Mouse (Mus musculus) natural killer cell, adult 2 months (primary cell): ENCODE data around the gene Dclk2.

Experiments
- DNase-seq, 2 experiments: peaks; one replicate each; pipeline ENCODE4 v3.0.0; 2022; ENCODE audit warnings: low spot score in 2 of 2

Dclk2 gene

GRCm38 (mm10) chr3:86797871-86798460 lies 122.7 kb downstream of the Dclk2 start:
- no peak for DNase-seq

- no peak for DNase-seq
Measured at GRCm38 (mm10) chr3:86796716-86797115, 123.9 kb downstream of the Dclk2 start.

DNA sequence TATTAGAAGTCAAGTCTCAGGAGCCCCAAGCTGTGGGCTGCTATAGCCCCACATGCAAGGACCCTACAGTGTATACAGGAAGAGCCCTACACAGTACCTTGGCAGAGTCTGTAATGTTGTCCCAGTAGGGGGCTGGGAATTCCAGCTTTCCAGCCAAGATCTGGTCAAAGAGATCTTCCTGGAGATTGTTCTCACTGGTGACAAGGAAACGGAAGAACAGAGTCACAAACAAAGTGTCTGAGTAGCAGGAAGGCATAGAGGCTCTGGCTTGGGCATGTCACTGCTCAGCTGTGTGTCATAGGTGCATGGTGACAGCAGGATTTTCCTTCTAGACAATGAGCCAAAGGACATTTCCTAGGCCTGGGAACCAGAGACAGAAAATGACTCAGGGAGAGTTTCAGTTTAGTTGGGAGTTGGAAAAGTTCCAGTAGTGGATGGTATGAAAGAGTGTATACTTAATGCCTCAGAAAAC lies 126.9 kb downstream of the Dclk2 start:
- DNase-seq, result no peak

DNA sequence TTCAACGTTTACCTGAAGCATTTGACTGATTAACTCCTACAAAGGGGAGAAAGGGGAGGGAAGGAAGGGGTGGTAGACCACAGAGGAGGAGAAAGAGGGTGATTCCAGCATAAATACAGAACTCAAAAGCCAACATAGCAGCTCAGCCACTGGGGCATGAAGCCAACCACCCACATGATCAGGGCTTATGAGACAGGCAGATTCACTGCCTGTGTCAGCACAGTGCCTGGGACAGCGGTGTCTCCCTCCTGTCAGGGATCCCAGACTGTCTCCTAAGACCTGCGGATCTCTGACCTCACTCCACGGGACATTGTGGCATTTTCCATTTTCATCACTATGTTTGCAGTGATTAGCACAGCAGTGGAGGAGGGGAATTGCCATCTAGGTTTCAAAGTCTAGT lies 127.4 kb downstream of the Dclk2 start:
- no peak for DNase-seq

- no peak for DNase-seq
Measured at GRCm38 (mm10) chr3:86789752-86790151, 130.9 kb downstream of the Dclk2 start.

DNA sequence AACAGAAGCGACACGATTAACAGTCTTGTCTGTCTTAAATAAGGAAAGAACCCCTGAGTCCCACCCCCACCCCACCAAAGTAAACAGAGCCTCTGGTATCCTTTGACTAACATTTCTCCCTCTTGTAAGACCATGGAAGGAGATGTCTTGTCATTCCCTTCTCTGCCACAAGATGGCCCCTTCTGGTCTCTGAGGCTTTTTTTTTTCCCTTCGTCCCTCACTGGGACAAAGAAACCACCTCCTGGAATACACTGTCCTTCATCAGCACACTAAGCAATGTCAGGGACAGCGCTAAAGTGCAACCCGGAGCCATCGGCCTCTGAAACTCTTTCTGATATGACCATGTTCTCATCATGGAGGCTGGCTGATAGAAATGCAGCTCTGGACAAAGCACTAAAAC lies 131.9 kb downstream of the Dclk2 start:
- DNase-seq, result peak in 1 of 2 experiments; percentile 31

DNA sequence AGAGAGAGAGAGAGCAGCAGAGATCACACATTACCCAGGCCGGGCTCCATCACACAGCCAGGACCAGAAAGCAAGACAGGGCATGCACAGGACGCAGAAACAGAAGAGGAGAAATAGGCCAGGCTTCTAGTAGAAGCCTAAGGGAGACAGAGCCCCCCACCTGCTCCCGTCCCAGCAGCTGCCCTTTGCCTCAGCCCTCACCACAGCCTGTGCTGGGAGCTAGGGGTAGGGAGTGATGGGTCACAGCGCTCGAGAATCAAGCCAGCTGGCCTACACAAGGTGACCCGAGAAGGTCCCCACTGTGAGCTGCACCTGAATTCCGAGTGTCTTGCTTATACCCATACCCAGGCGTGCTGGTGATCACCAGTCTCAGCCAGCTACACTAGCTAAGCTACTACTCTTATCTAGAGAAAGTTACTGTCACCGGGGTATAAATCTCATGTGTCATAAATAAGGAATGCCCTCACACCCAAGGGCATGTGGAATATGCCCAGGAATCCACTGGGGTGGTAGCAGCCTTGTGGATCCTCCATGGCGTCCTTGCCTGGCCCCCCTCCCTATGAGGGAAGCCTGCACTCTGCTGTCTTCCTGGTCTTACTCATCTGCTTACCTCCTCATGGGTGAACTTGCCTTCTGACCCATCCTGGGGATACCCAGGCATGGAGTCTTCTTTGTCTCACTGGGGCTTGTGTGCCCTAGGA lies 133.1 kb downstream of the Dclk2 start:
- DNase-seq, result no peak

DNA sequence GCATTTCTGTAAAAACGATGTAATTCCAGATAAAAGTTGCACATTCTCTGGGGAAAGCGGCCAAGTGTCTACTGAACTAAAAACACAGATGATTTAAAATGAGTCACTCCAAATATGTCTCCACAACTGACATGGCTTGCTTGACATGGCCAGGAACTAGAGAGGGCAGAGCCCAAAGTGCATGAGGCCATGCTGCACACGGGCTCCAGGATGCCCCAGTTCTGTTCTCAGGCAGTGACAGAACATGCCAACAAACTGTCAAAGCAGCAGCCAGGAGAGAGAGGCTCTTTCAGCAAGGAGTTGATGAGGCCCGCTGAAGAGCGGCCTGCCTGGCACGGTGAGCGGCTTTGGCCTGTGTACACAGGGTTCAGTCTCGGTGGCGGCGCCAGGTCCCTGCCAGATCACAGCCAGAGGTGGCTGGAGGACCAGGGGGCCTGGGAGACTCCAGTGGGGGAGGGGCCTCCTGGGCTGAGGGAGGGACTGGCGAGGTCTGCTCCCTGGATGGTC lies 133.8 kb downstream of the Dclk2 start:
- DNase-seq, result no peak

DNA sequence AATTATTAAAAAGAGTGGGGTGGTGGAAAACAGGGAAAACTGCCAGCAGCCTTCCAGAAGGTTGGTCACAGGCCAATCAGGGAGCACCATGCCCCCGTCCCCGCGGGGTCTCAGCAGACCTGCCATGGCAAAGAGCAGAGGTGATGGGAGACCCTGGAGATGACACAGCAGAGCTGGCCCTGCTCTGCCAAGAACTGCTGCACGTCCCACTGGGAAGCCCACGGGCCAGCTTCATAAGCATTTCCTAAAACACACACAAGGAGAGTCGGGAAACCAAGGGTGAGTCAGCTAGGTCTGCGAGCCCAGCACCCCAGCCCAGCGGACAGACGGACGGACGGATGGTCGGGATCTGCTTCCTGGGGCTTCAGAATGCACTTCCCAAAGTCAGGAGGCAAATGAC lies 134.4 kb downstream of the Dclk2 start:
- DNase-seq, result no peak

DNA sequence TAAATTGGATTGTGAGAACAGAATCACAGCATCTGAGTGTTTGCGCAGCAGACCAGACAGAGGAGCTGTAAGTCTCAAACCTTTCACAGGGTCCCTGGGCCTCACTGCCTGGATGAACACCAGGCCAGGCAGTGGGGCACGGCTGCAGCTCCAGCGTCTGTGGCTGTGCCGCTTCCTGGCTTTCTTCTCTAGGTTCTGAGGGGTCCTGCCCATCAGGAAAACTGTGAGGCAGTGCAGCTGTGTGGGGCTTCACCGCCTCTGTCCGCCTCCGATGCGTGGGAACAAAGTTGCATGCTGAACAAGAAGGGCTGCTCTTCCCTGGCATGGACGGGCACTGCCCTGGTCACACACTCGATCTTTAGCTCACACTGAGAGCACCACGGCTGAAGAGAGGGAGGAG lies 135.7 kb downstream of the Dclk2 start:
- DNase-seq, result no peak

- DNase-seq, result no peak
Measured at GRCm38 (mm10) chr3:86784051-86784450, 136.6 kb downstream of the Dclk2 start.

- no peak for DNase-seq
Measured at GRCm38 (mm10) chr3:86779704-86780103, 140.9 kb downstream of the Dclk2 start.

DNA sequence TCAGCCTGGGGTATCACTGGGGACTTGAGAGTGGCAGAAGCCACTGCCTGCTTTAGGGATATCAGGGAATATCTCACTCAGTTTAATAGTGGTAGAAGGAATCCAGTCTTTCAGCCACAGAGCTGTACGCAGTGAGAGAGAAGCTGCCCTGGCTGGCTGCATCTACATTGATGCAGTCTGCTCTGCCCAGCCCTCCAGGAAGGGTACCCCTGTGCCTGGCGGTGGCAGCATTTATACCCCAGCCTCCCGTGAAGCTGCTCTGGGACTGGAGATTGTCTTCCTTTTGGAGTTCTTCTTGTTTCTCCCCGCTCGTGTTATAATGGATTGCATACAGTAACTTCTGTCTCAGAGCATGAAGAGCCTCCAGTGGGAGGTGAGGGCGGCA lies 145.2 kb downstream of the Dclk2 start:
- no peak for DNase-seq

DNA sequence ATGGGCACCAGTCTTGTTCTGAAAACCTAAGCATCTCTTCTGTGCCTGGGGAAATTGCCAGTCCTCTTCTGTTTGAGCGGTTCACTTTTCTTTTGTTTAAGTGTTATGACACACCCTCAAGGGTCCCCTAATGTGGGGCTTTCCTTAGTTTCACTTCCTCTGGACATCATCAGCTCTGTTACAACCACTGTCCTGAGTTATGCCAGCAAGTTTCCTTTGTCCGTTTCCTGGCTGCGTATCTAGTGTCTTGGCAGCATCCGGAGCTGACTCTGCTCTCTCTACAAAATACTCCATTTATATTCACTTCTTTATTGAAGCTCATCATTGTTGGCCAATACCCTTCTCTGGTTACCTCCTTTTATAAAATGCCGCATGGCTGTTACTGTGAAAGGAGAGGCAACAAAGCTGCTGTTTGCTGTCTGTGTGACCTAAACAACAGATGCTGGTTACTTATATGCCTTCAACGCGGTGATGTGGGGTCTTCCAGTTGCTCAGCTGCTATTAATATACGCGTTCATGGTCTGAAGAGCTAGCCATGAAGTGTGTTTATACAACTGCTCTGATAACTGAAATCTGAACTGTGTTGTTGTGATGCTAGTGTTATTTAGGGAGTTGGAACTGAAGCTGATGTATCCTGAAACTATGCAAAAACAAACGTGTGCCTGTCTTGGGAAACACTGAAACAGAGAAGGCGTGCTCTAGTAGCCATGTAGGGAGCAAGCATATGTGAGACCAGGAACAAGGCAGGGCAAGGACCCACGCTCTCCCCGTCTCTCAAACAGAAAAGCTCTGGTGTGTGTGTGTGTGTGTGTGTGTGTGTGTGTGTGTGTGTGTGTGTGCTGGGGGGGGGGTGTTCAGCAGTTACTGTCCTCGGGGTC lies 145.8 kb downstream of the Dclk2 start:
- peak in 1 of 2 experiments; percentile 46 for DNase-seq

GRCm38 (mm10) chr3:86768969-86769368 lies 151.7 kb downstream of the Dclk2 start:
- no peak for DNase-seq

DNA sequence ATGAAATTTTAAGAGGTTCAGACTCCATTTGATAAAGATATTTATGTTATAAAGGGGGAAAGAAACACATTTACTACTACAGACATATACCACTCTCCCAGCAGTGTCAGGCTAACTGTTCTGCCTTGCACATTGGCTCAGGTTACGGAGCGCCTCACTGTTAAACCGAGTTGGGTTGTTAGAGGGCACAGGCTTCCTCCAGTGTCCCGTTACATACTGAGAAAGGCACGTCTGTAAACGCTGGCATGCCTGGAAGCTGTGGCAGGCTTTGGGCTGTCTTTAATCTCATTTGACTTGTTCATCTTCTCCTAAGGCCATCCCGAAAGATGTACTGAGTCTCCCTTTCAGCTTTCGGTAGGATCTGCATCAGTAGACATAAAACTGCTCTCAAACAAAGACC lies 152.1 kb downstream of the Dclk2 start:
- DNase-seq, result no peak

GRCm38 (mm10) chr3:86762456-86762855 lies 158.2 kb downstream of the Dclk2 start:
- DNase-seq, result no peak

GRCm38 (mm10) chr3:86762036-86762415 lies 158.6 kb downstream of the Dclk2 start:
- no peak for DNase-seq

DNA sequence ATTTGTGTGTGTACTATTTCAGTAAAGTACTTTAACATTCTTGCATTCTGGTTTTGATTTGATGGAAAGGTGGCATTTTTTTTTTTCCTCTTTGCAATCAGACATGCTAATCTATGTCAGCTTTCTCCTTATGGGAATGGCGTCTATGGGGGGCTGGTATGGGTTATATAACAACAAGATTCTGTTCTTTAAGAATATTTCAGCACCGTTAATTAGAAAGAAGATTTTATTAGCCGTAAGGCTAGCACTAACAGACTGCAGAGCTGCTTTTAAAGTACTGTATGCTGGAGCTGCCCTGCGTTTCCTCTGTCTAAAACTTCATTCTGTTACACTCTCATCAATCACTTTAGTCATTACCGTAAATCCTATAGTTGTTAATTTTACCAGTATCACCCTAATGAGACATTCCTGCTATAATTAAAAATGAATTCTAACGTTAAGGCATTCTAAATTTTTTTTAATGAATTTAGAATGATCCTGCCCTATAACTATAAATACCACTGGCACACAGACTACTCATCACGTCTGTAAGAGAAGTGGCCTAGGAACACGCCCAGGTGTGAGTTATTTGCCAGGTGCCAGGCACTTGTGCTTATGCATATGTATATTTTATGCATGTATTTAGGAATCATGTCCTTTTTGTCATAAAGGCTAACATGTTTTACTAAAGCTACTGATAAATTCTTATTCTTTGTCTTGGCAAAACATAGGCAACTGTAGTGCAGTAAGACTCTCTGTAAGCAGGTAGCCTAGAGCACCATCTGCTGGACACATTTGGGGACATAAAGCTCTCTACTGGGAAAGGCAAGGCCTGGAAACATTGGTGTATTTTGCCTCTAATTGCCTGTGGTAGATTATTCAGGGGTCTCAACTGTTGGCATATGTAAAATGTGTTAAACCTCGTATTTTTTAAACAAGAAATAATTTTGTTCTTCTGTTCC lies 159.3 kb downstream of the Dclk2 start:
- peak; percentile 9 to 52 for DNase-seq

- no peak for DNase-seq
Measured at GRCm38 (mm10) chr3:86760474-86760873, 160.2 kb downstream of the Dclk2 start.

DNA sequence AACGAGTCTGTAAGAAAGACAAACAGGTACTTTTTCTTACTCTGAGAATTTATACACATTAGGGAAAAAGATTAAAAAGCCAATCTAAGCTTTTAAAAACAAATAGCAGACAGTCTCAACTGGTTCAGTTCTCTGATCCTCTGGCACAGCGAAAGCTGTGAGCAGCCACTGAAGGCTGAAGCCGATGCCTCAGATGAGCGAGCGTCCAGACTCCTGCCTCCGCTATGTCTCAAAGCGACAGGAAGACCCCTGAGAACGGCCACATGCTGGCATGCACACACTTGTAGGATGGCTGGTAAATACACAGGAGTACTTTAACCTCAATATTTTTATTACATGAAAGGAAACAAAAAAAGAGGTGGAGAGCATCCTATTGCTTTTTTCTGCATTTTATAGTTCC lies 160.8 kb downstream of the Dclk2 start:
- DNase-seq, result no peak
